Mouse (Mus musculus) spleen, postnatal 10 days (tissue): Measurements from ENCODE around the gene Rgl3.

ENCODE experiments used
- DNase-seq, 2 experiments: peaks; one replicate each; pipeline ENCODE4 v3.0.0; 2021 to 2022; ENCODE audit warnings: low spot score in 2 of 2

Gene Rgl3

DNA sequence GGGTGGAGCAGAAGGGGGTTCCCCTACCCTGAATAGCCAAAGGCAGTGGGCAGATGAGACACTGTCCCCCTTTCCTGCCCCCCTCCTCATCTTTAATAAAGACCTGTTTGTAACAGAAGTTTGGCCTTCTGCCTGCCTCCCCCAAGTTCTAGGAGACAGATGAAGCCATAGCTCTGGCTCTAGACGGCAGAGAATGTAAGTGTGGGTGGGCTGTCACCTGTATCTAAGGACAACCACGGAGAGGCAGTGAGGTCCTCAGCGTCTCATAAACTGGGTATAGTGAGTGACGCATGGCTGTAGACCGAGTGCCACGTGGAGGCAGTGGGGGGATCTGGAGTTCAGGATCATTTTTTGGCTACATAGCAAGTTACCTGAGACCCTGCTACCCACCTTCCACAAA is 40.5 kb downstream of the Rgl3 start:
- no peak for DNase-seq

DNA sequence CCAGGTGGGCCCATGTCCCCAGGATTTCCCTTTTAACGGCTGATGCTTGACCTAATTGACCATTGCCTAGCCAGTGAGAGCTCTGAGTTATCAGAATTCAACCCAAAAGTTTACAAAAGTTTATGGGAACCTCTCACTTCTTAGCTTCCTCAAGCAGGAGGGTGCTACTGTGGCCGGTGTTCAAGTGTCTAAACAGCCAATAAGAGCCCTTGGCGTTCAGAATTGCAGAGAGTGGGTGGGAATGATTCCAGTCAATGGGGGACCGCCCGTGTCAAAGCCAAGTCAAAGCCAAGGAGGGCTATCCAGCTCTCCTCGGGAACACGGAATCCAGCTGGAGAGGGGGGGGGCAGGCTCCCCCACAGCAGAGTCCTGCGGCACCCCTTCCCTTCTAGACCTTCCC is 41.1 kb downstream of the Rgl3 start:
- DNase-seq = no peak

DNA sequence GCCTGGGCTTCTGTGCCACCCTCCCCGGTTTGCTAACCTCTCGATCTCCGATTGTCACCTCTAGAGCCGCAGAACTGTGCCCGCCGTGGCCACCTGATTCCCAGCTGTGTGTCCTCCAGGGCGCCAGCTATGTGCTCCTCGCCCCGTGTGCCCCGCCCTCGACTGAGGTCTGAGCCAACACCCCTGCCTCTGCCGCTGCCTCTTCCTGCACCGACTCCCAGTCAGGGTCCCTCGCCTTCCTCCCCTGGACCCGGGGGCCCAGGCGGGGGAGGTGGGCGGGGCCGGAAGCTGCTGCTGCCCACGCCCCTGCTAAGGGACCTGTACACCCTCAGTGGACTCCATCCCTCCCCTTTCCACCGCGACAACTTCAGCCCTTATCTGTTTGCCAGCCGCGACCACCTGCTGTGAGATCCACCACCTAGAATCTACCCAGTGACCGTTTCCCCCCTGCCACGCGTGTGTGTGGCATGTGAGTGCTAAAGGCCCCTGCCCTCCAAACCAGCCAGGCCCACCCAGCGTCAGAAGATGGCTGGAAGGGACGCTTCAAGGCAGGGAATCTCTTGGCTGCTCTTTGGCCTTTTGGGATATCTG is 41.6 kb downstream of the Rgl3 start:
- DNase-seq = no peak

DNA sequence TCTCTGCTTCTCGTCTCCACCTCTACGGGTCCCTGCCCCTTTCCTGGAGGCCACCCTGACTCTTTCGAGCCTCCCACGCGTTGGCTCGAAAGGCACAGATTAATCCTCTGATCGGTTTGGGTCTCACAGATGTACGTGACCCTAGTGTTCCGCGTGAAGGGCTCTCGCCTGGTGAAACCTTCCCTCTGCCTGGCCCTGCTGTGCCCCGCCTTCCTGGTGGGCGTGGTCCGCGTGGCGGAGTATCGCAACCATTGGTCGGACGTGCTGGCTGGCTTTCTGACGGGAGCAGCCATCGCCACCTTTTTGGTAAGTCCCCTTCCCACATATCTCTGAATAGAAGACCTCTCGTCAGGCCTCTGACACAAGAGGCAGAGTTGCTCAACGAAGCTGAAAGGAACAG is 45.0 kb downstream of the Rgl3 start:
- DNase-seq = no peak

GRCm38 (mm10) chr9:21943638-21944037 is 45.6 kb downstream of the Rgl3 start:
- DNase-seq = no peak

DNA sequence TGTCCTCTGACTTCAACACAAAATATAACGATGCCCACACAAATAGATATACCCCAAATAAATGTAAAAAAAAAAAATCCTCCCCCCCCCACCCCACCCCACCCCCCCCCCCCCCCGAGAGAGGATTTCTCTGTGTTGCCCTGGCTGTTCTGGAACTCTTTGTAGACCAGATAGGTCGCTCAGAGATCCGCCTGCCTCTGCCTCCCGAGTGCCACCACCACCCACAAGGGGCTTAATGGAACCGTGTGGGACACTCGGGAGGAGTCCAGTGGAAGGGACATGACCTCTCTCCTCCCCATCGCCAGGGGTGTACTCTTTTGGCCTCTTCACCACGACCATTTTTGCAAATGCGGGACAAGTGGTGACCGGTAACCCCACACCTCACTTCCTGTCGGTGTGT is 46.2 kb downstream of the Rgl3 start:
- DNase-seq = no peak

GRCm38 (mm10) chr9:21938234-21938855 is 50.9 kb downstream of the Rgl3 start:
- DNase-seq = no peak

DNA sequence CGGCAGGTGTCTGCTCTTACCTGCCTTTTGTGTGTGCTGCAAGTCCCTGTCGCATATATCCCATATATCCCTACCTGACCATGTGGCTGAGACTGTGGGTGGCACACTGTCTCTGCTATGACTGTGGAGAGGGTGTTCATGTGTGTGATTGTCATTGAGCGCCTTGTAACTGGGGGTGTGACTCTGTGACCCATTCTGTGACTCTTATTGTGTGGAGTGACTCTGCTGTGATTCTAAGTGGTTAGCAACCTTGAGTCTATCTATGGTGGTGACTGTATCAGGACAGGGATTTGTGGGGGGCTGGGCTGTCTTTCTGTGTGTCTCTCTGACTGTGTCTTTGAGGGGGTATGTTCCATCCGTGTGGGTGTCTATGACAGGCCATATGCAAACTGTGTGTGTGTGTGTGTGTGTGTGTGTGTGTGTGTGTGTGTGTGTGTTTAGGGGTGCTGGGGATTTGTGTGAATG is 51.5 kb downstream of the Rgl3 start:
- DNase-seq = no peak

DNA sequence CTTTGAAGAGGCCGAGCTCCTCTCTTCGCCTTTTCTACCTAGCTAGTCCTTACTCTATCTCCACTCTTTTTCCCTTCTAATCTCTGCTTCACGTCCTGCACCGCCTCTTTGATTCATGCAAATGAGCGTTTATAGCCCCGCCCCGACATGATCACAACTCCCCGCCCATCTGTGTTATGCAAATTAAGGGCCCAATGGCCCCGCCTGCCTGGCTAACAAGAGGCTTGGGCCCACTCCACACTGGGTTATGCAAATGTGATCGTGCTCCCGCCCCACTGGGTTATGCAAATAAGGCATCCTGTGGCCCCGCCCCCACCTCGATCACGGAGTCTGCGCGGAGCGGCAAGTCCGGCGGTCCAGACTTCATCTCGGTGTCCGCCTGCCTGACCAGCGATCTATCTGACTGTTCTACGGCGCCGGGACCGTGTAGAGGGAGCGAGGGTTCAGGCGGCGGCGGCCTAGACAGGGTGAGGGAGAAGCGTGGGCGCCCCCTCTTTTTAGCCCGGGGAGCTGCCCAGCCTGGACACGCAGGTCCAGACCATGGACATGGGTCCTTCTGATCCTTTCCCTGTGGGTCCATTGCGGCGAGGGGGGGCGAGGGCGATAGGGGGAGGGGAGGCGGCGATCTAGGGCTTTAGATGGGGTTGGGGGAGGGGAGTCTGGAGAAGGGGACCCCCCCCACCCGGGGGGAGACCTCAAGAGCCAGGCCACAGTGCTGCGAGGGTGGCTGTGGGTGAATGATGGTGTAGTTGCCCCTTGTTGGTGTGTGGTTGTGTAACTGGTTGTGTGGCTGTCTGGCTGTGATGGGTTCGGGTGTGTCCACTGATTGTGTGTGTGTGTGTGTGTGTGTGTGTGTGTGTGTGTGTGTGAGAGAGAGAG is 52.3 kb downstream of the Rgl3 start, which contains the start of gene Plppr2:
Gene Plppr2, plus strand, starts transcription at position 342 of the 879 bp plus-strand sequence.
- DNase-seq = peak; percentile 59 to 90

- no peak for DNase-seq
Measured at GRCm38 (mm10) chr9:21935466-21936131, 53.6 kb downstream of the Rgl3 start.

DNA sequence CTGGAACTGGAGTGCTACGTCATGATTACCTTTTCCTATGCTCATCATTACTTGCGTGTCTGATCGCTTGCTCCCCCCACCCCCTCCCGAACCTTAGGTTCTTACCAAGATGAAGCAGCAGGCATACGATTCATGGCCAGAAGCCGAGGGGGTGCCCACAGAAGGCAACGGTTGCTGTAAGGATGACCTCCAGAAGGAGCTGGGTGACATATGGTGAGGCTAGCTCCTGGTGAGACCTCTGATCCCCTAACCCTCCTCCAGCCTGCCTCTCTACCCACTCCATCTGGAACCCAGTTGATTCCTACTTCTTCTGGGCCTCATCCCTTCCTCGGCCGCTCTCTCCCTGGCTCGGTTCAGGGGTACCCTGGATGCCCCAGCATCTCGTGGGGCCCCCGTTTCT is 55.2 kb downstream of the Rgl3 start:
- no peak for DNase-seq

DNA sequence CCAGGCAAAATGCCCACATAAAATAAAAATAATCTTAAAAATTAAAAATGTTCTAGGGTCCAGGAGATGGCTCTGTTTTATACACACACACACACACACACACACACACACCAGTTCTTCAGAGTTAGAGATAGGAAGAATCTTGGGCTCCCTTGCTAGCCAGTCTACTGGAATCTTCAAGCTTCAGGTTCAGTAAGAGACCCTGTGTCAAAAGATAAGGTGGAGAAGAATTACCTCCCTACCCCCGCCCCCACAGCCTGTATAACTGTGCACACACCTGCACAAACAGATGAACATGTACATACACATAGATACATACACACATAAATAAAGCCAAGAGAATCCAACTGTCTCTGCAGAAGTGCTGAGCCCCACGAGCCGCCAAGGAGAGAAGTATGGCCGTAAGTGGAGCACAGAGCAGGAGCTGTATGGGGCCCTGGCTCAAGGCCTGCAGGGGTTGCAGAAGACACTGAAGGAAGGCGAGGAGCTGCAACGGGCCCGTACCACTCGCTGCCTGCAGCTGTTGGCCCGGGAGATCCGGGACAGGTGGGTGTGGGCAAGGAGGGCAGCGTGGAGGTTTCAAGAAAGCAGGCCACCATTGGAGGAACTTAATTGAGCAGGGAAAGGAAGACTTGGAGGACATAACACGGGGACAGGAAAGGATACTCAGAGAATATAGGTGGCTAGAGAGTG is 56.7 kb downstream of the Rgl3 start:
- no peak for DNase-seq

- DNase-seq = no peak
Measured at GRCm38 (mm10) chr9:21932006-21932405, 57.2 kb downstream of the Rgl3 start.

GRCm38 (mm10) chr9:21929208-21929607 is 60.0 kb downstream of the Rgl3 start:
- DNase-seq = no peak

GRCm38 (mm10) chr9:21927208-21927753 is 62.0 kb downstream of the Rgl3 start, which contains the start of the genes Ccdc159 and Tmem205:
Ccdc159 (plus strand) TSS chr9:21927471.
Tmem205 (minus strand) TSS chr9:21927556.
- peak in 1 of 2 experiments; percentile 64 for DNase-seq

GRCm38 (mm10) chr9:21926784-21927183 is 62.5 kb downstream of the Rgl3 start:
- DNase-seq = no peak

DNA sequence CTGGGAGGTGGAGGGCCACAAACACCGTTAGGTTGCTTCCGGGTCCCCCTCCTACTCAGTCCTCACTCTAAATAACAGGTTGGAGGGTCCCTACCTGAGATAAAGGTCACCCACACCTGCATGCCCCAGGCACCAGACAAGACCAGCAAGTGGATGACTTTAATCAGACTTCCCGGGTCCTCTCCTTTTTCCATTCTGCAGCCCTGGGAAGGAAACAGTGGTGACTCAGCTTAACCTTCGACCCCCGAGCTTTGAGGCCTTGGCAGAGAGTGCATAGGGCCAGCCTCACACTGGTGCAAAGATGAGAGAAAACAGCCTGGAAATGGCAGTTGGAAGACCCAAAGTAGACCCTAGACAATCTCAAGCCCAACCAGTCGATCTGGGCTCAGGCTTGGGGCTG is 63.1 kb downstream of the Rgl3 start:
- DNase-seq = no peak

DNA sequence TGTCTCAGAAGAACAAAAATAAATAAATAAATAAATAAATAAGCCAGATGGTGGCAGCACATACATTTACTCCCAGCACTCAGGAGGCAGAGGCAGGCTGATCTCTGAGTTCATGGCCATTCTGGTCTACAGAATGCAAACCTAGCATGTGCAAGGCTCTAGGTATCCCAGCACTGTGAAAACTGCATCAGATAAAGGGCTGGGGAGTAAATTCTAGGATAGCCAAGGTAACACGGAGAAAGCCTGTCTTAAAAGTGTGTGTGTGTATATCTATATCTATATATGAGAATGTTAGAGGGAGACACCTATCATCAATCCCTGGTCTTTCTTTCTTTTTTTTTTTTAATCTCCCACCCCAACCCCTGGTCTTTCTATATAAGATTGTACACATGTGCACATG is 63.7 kb downstream of the Rgl3 start:
- DNase-seq = no peak

DNA sequence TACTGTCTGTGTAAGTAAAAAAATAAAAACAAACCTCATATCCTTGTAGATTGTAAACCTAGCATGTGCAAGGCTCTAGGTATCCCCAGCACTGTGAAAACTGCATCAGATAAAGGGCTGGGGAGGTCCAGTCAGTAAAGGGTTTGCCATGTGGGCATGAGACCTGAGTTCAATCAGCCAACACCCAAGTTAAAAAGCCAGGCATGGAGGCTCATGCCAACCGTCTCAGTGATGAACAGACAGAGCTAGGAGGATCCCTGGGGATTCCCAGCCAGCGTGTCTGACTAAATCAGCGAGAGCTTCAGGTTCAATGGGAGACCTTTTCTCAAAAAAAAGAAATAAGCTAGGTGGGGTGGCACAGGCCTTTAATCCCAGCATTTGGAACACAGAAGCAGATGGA is 64.2 kb downstream of the Rgl3 start:
- DNase-seq = no peak

GRCm38 (mm10) chr9:21924099-21924493 is 65.2 kb downstream of the Rgl3 start:
- DNase-seq = peak; percentile 59 to 83

- no peak for DNase-seq
Measured at GRCm38 (mm10) chr9:21923490-21924098, 65.7 kb downstream of the Rgl3 start.
